Mouse (Mus musculus) gastrocnemius, postnatal 10 days (tissue): ENCODE results near the gene Mettl13. TPM values are rescaled to one million over a fixed set of nuclear protein-coding genes. Genes with fewer than 3 reads are reported as not detected.

ENCODE experiments used
- DNase-seq: peaks from one replicate; pipeline ENCODE4 v3.0.0; 2021; ENCODE audit warnings: mixed read lengths
- long read RNA-seq, 2 experiments: library from polyadenylated mRNA; stranded (forward); transcript quantifications; one replicate each; pipeline ENCODE4 v2.0.0; 2021
- total RNA-seq, 2 experiments: library from RNA; stranded (reverse); gene quantifications; 2 replicates each; pipeline ENCODE4 v1.2.3; 2021

Gene Mettl13
- 1 to 10 TPM; 7.0 to 8.6 TPM for total RNA-seq
- long read RNA-seq, experiment 1, full-length matches to known transcripts, result 14 of 16 reads
- long read RNA-seq, experiment 1, partial matches to known transcripts, result 2 of 16 reads
- long read RNA-seq, experiment 1, other reads (novel, unspliced or antisense), result 0 of 16 reads
- long read RNA-seq, experiment 2, full-length matches to known transcripts, result 16 of 21 reads
- long read RNA-seq, experiment 2, partial matches to known transcripts, result 5 of 21 reads
- long read RNA-seq, experiment 2, other reads (novel, unspliced or antisense), result 0 of 21 reads

DNA sequence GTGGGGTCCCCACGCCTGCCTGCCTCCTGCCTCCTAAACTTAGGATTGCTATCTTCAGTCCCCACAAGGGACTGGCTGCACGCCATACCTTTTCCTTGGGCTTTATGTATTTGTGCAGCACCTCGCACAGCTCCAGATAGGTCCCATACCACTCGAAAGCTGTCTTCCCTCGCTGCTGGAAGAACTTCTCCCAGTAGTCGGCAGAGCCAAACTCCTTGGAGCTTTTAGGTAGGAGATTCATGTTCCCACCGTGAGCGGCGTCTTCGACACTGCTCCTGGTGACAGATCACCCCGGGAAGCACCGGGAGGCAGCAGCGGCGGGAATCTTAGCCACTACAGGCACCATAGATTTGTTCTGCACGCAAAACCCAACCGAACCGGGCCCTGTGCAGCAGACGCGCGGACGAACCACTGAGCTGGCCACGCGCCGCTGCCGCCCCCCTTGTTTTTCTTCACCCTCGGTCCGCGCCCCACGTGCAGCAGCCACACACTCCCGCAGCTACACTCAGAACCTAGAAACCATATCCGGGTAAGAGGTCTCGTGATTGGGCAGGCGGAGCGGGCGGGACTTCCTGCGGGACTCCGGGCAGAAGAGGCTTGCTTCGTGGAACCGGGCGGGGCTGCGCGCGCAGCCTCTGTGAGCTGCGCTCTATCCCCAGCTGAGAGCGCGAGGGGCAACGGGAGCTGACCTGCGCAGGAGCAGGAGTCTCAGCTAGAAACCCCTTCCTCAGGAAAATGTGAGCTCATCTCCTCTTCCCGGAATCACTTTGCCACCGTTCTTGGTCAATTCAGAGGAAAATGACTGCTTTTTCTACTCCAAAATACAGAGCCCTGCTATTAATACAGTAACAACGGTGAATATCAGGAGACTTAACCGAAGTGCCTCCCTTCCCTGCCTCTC, at the start of gene Mettl13:
TSS of gene Mettl13 (minus strand) at position 536 of the 901 bp plus-strand sequence.
- peak; percentile 83 for DNase-seq

DNA sequence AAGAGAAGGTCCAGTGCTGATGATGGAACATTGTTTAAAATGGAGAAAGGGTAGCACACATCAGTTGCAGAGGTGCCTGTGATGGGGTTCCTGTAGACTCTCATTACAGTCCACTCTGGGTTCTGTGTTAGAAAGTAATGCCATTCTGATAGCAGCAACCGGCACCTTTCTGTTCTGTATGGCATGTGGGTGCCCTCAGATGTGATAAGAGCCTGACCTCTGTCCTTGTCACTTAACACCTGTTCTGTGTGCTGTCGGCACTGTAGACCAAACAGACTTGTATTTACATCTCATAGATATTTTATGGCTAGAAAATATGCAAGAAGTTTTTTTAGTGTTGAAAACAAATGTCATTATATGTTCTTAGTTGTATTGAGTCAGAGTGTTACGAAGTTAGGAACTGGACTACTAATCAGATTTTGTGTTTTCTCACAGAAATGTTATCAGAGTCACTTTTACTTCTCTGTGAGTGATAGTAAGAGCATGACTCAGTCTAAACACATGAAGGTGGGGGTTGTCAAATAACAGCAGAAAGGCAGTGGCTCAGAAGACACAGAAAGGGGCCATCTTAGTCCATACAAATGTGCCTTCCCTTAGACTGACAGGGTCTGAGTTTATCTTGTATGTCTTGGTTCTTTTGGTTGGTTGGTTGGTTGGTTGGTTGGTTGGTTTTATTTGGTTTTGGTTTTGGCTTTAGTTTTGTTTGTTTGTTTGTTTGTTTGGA, 49.2 kb upstream of the Mettl13 start:
- DNase-seq, result no peak

DNA sequence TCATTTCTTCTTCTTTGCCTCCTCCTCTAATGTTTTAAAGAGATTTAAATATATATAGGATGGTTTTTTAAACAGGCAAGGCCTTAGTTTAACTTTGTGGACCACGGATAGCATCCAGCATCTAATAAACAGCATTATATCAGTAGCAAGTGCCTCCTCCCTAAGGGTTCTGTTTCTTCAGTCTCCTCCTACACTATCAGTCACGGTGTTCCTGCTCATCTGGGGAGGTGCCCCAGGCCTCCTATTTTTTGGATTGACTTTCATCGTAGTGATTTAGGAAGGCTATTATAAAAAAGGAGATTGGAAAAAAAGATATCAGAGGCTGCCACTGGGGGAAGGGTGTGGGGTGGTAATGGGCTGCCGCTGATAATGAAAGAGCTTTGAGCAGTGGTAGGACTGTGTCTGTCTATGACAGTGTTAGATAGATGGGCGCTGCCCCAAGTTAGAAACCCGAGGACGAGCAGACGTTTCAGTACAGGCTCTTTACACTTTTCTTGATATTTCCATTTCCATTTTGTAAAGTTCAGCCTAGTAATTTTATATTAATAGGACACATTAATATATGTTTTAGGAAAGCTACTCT, 42.2 kb upstream of the Mettl13 start:
- no peak for DNase-seq

DNA sequence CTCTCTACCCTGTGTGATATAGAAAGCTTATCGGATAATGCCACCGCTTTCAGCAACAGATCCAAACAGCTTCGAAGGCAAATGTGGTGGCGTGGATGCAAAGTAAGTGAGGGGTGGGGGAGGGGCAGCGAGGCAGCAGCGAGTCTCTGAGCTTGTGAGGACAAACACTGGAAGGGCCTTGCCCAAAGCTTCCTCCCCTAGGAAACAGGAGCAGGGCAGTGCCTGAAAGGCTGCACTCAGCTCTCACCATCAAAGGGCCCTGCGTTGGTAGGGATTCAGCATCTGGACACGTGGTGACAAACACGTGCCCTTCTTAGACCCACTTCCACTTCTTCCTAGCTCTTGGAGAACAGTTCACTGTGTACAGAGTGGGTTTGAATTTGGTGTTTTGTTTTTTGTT, 41.1 kb upstream of the Mettl13 start:
- DNase-seq, result no peak

DNA sequence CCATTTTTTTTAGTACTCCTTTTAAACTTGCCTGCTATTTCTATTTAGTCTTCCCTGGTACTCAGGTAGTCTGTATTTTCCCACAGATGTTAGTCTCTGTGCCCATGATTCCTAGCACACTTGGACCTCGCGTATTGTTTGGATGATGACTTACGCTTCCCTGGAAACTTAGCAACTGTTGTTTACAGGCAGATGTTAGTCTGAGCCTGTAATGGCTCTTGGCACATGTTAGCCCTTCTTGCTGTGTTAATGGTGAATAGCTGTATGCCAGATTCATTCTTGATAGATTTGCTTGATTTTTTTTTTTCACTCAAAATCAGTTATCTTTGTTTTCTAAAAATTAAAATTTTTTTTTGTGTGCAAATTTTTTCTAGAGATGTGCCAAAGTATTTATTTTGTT, 40.3 kb upstream of the Mettl13 start:
- no peak for DNase-seq

DNA sequence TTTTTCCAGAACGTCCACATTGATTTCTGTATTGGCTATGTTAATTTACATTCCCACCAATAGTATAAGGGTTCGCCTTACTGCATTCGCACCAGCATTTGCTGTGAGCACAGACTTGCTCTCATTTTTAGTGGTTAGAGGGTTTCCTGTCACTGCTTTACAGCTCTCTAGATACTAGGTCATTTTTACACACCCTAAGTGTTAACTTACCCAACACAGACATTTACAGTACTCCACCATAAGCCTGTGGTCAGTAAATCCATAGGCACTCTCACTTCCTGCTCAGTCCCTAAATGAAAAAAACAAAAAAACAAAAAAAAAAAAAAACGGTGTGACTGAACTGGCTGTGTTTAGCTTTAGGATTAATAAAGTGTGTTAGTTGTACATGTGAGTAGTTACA, 37.9 kb upstream of the Mettl13 start:
- no peak for DNase-seq

DNA sequence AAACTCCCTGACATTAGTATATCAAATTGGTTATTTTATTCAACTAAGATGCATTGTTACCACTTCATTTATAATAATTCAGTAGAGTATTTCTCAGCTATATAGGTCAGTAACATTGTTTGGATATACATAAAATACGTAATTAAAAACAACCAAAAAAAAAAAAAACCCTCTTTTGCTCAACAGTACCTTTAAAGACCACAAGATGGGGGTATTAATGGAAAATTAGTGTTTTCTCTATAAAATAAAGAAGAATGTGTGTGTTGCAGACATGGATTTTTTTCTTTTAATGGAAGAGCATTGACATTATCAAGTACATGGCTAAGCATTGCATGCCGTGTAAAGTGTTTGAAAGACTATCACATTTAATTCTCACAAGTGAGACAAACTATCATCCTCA, 34.5 kb upstream of the Mettl13 start:
- DNase-seq, result no peak

DNA sequence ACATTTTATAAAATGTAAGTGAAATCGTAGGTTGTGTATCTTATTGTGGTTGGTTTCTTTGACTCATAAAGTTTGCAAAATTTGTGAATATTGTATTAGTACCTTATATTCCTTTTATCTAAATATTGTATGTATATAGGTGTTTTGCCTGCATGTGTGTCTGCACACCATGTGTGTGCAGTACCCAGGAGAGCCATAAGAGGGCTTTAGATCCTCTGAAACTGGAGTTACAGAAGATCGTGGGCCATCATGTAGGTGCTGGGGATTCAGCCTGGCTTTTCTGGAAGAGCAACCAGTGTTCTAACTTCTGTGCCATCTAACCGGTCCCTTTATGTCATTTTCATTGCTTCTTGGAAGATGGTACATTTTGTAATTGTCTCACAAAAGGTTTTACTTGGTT, 26.7 kb upstream of the Mettl13 start:
- DNase-seq, result no peak

DNA sequence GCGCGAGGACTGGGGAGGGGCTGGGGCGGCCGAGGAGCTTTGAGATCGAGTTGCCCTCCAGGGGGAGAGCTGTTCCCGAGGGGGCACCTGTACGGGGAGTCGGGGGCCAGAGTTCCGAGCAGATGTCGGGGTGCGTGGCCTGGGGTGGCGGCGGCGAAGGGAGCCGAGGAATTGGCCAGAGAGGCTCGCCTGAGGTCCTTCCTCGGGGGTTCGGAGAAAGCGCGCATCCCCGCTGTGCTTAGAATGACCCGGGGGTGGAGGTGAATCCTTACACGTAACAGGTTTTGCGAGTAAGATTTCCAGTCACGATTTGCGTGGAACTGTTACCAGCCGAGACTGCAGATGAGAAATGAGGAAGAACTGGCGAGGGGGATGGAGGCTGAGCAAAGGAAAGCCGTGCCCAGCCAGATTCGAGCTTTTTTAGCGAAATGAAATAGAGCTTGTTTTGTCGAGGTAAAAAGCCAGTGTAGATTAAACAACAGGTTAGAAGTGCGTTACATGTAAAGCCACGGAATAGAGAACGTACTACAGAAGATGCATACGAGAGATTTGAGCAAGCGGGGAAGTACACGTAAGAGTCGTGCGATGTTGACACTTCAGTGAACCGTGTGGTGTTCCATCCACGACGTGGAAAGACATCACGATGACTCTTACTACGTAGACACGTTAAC, 22.7 kb upstream of the Mettl13 start:
- DNase-seq, result peak; percentile 44

DNA sequence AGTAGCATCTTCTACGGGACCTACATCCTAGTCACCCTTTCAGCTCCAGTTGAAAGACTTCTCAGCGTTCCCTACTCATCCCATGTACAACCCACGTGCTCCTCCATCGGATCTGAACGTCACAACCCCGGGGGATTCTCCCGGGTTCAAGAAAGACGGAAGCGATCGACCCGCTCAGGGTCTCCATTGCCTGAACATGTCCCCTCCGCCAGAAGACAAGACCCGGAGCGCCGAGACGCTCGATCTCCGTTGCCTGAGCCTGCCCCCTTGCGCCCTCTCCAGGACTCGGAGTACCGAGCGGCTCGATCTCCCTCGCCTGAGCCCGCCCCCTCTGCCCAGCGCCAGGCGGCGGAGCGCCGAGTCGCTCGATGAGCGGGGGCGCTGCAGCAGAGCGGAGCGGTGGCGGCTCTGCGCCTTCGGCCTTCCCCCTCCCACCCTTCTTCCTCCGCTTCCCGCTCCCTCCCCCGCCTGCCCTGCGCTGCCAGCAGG, 22.0 kb upstream of the Mettl13 start, which contains the start of gene Vamp4:
TSS of gene Vamp4 (plus strand) at position 256 of the 489 bp plus-strand sequence.
- DNase-seq, result peak; percentile 92

DNA sequence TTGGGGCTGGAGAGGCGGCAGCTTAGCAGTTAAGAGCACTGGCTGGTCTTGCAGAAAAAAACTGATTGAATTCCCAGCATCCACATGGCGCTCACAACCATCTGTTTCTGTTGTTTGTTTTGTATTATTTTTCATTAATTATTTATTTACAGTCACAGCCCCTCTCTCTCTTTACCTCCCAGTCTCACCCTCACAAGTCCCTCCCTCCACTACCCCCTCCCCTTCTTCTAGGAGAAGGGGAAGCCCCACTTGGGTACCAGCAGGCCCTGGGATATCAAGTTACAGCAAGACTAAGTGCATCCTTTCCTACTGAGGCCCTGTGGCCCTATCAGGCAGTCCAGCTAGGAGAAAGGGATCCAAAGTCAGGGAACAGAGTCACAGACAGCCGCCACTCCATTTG, 19.0 kb upstream of the Mettl13 start:
- no peak for DNase-seq

DNA sequence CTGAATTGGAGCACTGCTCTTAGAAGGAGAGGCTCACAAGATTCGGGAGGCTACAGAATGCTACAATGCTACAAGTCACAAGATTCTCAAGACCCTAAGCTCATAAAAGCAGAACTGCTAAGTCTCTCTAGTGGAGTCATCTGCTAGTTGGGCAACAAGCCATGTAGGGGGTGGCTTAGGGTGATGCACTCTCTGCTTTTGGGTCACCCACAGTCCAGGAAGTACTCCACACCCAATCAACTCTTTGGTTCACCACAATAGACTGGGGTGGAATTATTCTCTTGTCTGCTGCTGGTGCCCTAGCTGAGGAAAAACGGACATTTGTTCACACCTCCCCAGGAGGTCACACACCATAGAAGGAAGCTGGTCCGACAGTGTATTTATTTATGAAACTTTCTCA, 16.6 kb upstream of the Mettl13 start:
- DNase-seq, result no peak

DNA sequence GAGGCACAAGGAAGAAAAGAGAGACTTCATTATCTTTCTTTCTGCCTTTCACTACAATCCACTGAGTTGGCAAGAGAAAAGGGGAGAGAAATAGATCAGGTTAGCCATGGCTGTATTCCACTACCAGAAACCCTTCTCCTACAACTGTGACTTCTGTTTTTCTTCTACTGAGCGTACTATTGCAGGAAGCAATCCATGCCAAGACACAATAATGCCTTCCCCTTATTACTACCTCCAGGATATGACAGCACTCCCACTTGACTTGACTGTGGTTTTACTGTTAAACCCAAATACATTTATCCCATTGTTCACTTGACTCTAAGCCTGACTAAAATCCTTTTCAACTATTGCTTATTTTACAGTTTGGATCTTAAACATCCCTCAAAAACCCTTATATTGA, 14.9 kb upstream of the Mettl13 start:
- no peak for DNase-seq

DNA sequence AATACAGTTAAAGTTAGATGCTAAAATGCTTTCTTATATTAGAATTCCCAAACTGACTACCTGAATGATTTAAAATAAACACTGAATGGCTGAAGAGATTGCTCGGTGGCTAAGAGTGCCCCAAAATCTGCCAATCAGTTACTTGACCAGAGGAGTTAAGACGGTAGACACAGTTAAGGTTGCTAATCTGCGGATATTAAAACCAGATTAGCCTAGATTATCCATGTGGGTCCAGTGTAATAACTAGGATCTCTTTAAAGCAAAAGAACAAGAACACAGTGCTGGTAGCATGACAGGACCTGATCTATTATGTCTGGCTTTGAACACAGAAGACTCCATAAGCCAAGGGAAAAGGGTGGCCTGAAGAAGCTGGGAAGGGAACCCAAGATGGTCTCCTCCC, 5.8 kb upstream of the Mettl13 start:
- no peak for DNase-seq

DNA sequence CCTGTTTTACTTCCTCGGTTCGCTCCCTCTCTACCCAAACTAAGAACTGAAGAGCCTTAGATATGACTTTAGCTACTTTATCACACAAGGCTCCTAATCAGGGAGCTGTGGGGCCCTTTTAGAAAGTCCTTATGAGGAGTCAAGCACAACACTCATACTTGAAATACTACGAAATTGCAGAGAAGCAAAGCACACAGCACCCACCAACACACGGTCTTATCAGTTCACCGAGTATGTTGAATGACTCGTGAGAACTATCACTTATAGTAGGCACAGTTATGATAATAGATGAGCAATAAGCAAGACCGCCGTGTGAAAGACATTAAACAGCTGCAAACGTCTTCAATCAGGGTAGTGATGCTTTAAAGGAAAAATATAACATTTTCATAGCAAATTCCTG, 4.6 kb upstream of the Mettl13 start:
- DNase-seq, result no peak

DNA sequence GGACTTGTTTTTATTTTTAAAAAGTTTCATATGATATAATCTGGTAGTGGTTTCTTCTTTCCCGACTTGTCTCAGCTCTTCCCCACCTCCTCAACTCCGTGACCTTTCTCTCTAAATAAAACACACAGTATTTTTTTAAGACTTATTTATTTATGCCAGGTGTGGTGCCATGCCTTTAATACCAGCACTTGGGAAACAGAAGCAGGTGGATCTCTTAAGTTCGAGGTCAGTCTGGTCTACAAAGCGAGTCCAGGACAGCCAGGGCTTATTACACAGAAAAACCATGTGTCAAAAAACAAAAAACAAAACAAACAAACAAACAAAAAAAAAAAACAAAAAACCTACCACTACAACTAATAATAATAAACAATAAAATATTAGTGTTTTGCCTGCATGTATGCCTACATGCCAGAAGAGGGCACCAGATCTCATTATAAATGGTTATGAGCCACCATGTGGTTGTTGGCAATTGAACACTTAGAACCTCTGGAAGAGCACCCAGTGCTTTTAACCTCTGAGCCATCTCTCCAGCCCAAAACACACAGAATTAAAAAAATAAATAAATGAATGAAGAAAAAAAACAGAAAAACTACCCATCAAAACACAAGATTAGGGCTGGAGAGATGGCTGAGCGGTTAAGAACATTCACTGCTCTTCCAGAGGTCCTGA, 1.4 kb upstream of the Mettl13 start:
- no peak for DNase-seq

DNA sequence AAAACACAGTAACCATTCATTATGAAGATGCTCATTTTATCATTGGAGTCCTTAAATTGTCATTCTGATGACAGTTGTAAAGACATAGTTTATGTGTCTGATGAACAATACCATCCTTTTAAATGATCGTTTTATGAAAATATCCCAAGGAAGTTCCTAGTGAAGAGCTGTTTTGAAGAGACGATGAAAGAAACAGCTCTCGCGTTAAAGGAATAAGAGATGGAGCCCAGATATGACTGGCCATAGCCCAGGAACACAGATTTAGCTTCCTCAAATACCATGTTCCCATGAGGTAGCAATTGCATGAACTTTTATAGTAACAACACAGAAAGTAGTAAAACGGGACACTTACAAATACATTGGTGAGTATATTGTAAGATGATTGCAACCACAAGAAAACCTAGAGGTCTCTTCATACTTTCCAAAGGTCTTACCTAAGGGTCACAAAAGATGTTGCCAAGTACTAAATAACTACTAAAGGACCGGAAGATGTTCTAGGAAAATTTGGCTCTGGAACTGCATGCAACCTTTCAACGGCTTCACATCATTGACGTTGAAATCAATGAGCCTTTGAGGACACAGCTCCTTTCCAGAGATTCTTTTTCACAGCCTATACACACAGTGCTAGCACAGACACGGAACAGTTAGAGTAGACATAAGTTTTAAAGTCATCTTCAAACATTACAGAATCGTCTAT, 714 bp upstream of the Mettl13 start:
- DNase-seq, result no peak

DNA sequence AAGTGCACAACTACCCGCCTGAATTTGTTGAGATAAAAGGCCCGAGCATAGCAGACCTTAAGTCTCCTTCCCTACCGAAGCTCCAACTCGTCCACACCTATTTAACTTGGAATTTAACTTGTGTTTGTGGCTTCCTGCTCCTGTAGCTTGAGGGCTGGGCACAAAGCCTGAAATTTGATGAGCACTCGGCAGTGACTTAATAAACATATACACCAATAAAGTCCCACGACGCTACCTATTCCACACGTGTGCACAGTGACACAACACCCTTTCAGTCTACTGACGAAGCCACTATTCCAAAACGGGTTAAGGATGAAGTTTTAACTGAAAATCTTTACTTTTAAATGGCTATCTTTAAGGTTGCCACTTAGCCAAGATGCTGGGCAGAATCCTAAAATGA, 744 bp downstream of the Mettl13 start:
- DNase-seq, result no peak

DNA sequence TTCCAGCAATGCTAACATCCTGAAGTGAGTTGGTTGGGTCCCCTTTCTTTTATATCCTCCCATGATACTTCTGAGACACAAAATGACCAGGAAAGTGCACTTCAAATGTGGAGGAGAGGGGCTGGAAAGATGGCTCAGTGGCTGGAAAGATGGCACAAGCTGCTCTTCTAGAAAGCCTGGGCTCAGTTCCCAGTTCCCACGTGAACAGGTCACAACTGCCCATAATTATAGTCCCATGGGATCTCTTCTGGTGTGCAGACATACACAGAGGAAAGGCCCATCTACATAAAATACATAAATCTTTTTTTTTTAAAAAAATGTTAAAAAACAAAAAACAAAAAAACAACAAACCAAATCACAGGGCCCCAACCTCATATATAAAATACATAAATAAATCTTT, 5.1 kb downstream of the Mettl13 start:
- no peak for DNase-seq

DNA sequence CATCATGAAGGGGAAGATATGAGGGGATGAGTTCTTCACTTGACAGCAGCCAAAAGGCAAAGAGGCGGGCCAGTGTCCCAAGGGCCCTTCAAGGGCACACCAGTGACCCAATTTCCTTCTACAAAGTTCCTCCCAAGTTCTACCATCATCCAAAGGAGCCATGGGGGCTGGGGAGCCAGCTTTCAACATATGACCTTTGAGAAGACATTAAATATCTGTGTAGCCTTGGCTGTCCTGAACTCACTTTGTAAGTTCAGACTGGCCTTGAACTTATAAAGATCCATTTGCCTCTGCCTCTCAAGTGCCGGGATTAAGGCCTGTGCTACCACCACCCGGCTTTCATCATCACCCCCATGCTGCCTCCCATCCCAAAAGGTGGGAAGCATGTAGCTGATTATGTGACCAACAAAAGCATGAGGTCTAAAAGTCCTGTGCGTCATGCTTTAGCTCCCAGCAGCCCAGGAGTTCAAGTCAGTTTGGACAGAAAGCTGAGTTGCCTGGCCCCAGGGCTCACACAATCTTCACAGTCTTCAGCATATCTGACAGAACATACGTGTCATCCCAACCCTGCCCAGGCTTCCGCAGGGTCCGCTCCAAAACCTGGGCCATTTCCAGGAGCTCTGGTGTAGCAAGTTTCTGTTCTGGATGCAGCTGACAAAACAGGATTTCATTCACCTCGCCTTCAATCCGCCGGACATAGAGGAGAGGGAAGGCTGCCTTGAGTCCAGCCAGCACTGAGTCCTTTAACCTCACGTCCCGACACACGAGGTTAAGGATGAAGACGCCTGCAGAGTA, 14.4 kb downstream of the Mettl13 start:
- DNase-seq, result no peak
